ENCODE assay signal across 10 mouse cellular contexts in the genomic region with DNA sequence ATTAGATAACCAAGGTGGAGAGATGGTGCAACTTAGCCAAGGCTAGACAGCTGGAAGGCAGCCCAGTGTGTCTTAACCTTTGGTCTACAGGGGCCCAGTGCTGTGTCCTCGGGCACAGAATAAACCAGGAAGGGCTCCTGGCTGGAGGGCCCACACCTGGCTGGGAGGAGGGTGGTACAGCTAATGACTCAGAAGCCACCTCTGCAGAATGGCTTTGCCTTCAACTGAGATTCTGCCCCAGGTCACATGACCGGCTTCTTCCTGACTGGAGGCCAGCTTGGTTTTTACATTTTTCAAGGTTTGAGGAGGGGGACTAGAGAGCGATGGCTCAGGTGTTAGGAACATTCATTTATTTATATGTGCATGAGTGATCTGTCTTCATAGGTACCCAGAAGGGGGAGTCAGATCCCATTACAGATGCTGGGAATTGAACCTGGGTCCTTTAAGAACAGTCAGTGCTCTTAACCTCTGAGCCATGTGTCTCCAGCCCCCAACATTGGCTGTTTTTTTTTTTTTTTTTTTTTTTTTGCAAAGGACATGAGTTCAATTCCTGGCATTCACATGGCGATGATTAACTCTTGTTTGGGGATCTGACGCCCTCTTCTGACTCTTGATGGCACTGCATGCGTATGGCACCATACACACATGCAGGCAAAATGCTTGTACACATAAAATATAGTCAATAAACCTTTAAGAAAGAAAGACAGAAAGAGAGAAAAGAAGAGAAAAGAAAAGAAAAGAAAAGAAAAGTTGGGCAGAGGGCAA. TPM values are rescaled to one million over a fixed set of nuclear protein-coding genes. Genes with fewer than 3 reads are reported as not detected.
A peak's percentile ranks its signal among the peaks of the same experiment; 100 is the strongest.
DNase-seq lines count a peak whose midpoint lies in the region; ATAC-seq and TF ChIP-seq lines count a peak whose summit lies in the region.
"Had no signal": no experiment of that assay in that cellular context is flagged by ENCODE, and none has a peak within 500 bp of the region (broad histone marks: within the 10 kb centered on the region; RNA-seq: fewer than 3 reads in every experiment).

No protein-coding gene starts in this region.

- TF ChIP-seq CTCF in lung, postnatal 0 days (IDR thresholded peaks at IDR 0.05): peak; percentile 62
- peak; percentile 2 for TF ChIP-seq CTCF in ES-Bruce4 (IDR thresholded peaks at IDR 0.05; ENCODE audit: low read depth, low read length)

- H3K27ac ChIP-seq in lung, postnatal 0 days (ENCODE audit: low read length): no peak overlapping the region
- no peak overlapping the region for H3K27ac ChIP-seq in ES-Bruce4 (ENCODE audit: insufficient read depth, low read length)
- no peak overlapping the region for H3K27ac ChIP-seq in kidney, embryonic 14.5 days (ENCODE audit: low read depth, low read length)
- H3K27ac ChIP-seq: hindbrain, embryonic 12.5 days; neural tube, embryonic 13.5 days had no signal

- H3K27me3 ChIP-seq in lung, postnatal 0 days (replicated peaks; ENCODE audit: insufficient read depth, low read length): no peaks in the 10 kb centered on the region
- no peaks in the 10 kb centered on the region for H3K27me3 ChIP-seq in ES-Bruce4 (ENCODE audit: control insufficient read depth, insufficient read depth, low read length, poor library complexity, severe bottlenecking)
- no peaks in the 10 kb centered on the region for H3K27me3 ChIP-seq in kidney, embryonic 14.5 days (ENCODE audit: control insufficient read depth, insufficient read depth, low read length)
- H3K27me3 ChIP-seq: hindbrain, embryonic 12.5 days; neural tube, embryonic 13.5 days had no signal

- no peak for ATAC-seq in lung, postnatal 0 days
- ATAC-seq in kidney, embryonic 14.5 days (ENCODE audit: low FRiP score, low TSS enrichment): no peak

- peaks cover 9% of the 10 kb centered on the region; the same call in 1 of the 2 replicates for H3K4me1 ChIP-seq in lung, postnatal 0 days (ENCODE audit: insufficient read depth, low read depth, low read length)
- peaks cover 2% of the 10 kb centered on the region for H3K4me1 ChIP-seq in ES-Bruce4 (ENCODE audit: control insufficient read depth, insufficient read depth, low read length)
- no peaks in the 10 kb centered on the region for H3K4me1 ChIP-seq in kidney, embryonic 14.5 days (ENCODE audit: control insufficient read depth, insufficient read depth, low read length)
- H3K4me1 ChIP-seq: hindbrain, embryonic 12.5 days; neural tube, embryonic 13.5 days had no signal

- H3K4me3 ChIP-seq in lung, postnatal 0 days (ENCODE audit: low read depth, low read length): no peak overlapping the region
- no peak overlapping the region for H3K4me3 ChIP-seq in ES-Bruce4 (ENCODE audit: low read depth, low read length)
- H3K4me3 ChIP-seq in kidney, embryonic 14.5 days (ENCODE audit: low read length): no peak overlapping the region
- H3K4me3 ChIP-seq: hindbrain, embryonic 12.5 days; neural tube, embryonic 13.5 days had no signal

- TF ChIP-seq POLR2A in ES-Bruce4 (IDR thresholded peaks at IDR 0.05; ENCODE audit: insufficient read depth, low read length): no peak

- 78% methylated on average over 6 of the region's 6 CpGs for WGBS in lung, postnatal 0 days
- WGBS in kidney, embryonic 14.5 days: 89% methylated on average over 6 of the region's 6 CpGs

- H3K9me3 ChIP-seq in lung, postnatal 0 days (ENCODE audit: low read length): no peaks in the 10 kb centered on the region
- no peaks in the 10 kb centered on the region for H3K9me3 ChIP-seq in ES-Bruce4 (replicated peaks; ENCODE audit: control insufficient read depth, insufficient read depth, low read length, poor library complexity, severe bottlenecking)
- H3K9me3 ChIP-seq in kidney, embryonic 14.5 days (ENCODE audit: control insufficient read depth, low read length): no peaks in the 10 kb centered on the region
- H3K9me3 ChIP-seq: hindbrain, embryonic 12.5 days; neural tube, embryonic 13.5 days had no signal

- H3K9ac ChIP-seq in lung, postnatal 0 days (replicated peaks; ENCODE audit: low read depth): no peak overlapping the region
- H3K9ac ChIP-seq in ES-Bruce4 (ENCODE audit: low read depth, poor library complexity, severe bottlenecking): no peak overlapping the region
- no peak overlapping the region for H3K9ac ChIP-seq in kidney, embryonic 14.5 days (ENCODE audit: low read depth, low read length)
- H3K9ac ChIP-seq: hindbrain, embryonic 12.5 days had no signal

- H3K4me2 ChIP-seq in lung, postnatal 0 days (replicated peaks; ENCODE audit: low read depth, low read length): no peak overlapping the region
- H3K4me2 ChIP-seq in kidney, embryonic 14.5 days (replicated peaks; ENCODE audit: low read depth, low read length): no peak overlapping the region
- H3K4me2 ChIP-seq: hindbrain, embryonic 12.5 days; neural tube, embryonic 13.5 days had no signal

- no peak for DNase-seq in lung, postnatal 0 days (ENCODE audit: low spot score)
- no peak for DNase-seq in lung, adult 18-20 months
- peak; percentile 70 for DNase-seq in induced T-regulatory cell, adult 2 months (ENCODE audit: low read depth)
- DNase-seq in naive thymus-derived CD4-positive, alpha-beta T cell, adult 2 months (ENCODE audit: low read depth): peak; percentile 70
- DNase-seq in testis, postnatal 10 days (ENCODE audit: low spot score): no peak
- no peak for DNase-seq in embryo, embryonic 9.5 days (ENCODE audit: extremely low spot score)

- TF ChIP-seq EP300 in lung, postnatal 0 days (IDR thresholded peaks at IDR 0.05): no peak
- TF ChIP-seq EP300 in ES-Bruce4 (IDR thresholded peaks at IDR 0.05; ENCODE audit: insufficient read depth, low read depth, low read length): no peak

- no peaks in the 10 kb centered on the region for H3K36me3 ChIP-seq in lung, postnatal 0 days (ENCODE audit: insufficient read depth, low read length)
- no peaks in the 10 kb centered on the region for H3K36me3 ChIP-seq in ES-Bruce4 (ENCODE audit: control insufficient read depth, insufficient read depth, low read length, poor library complexity, severe bottlenecking)
- peaks cover 47% of the 10 kb centered on the region; the same call in 1 of the 2 replicates for H3K36me3 ChIP-seq in kidney, embryonic 14.5 days (ENCODE audit: control insufficient read depth, insufficient read depth, low read length)
- H3K36me3 ChIP-seq: neural tube, embryonic 13.5 days had no signal

RNA-seq across cellular contexts. Expression of gene E2f2, which starts 17.0 kb away (rescaled TPM):
- 17.8 and 19.1 TPM in 2 replicates for polyA plus RNA-seq in lung, postnatal 0 days (2015; fragmentation: Nextera tagmentation; extraction: Ambion mirVana)
- polyA plus RNA-seq in ES-Bruce4 (2011; ENCODE audit: insufficient read depth, insufficient read length, low read depth, missing spikeins): 3.1 and 6.3 TPM in 2 replicates
- polyA plus RNA-seq in kidney, embryonic 14.5 days (2014; fragmentation: Nextera tagmentation; extraction: Ambion mirVana): 5.7 and 6.0 TPM in 2 replicates

RNA-seq across cellular contexts. Expression of gene Asap3, which starts 17.0 kb away (rescaled TPM):
- polyA plus RNA-seq in lung, postnatal 0 days (2015; fragmentation: Nextera tagmentation; extraction: Ambion mirVana): 5.4 and 5.5 TPM in 2 replicates
- 7.2 and 9.3 TPM in 2 replicates for polyA plus RNA-seq in ES-Bruce4 (2011; ENCODE audit: insufficient read depth, insufficient read length, low read depth, missing spikeins)
- polyA plus RNA-seq in kidney, embryonic 14.5 days (2014; fragmentation: Nextera tagmentation; extraction: Ambion mirVana): 2.0 and 3.0 TPM in 2 replicates

RNA-seq across cellular contexts. Expression of gene Id3, which starts 45.9 kb away (rescaled TPM):
- polyA plus RNA-seq in lung, postnatal 0 days (2015; fragmentation: Nextera tagmentation; extraction: Ambion mirVana): 430 and 477 TPM in 2 replicates
- polyA plus RNA-seq in ES-Bruce4 (2011; ENCODE audit: insufficient read depth, insufficient read length, low read depth, missing spikeins): 9.6 and 11.0 TPM in 2 replicates
- 848 and 979 TPM in 2 replicates for polyA plus RNA-seq in kidney, embryonic 14.5 days (2014; fragmentation: Nextera tagmentation; extraction: Ambion mirVana)

RNA-seq across cellular contexts. Expression of gene Tcea3, which starts 58.4 kb away (rescaled TPM):
- polyA plus RNA-seq in lung, postnatal 0 days (2015; fragmentation: Nextera tagmentation; extraction: Ambion mirVana): 26.8 and 29.1 TPM in 2 replicates
- polyA plus RNA-seq in ES-Bruce4 (2011; ENCODE audit: insufficient read depth, insufficient read length, low read depth, missing spikeins): 57.1 and 57.8 TPM in 2 replicates
- 5.4 and 6.3 TPM in 2 replicates for polyA plus RNA-seq in kidney, embryonic 14.5 days (2014; fragmentation: Nextera tagmentation; extraction: Ambion mirVana)

Comparison
In these comparisons a context has a peak if more than half of its experiments do, and no peak if none do; other contexts are left out.
1. DNase-seq: peak in induced T-regulatory cell, adult 2 months (single experiment) and naive thymus-derived CD4-positive, alpha-beta T cell, adult 2 months (single experiment); none in lung, postnatal 0 days (single experiment), lung, adult 18-20 months (0 of 2), testis, postnatal 10 days (single experiment) and embryo, embryonic 9.5 days (single experiment).
2. RNA of gene Id3, which starts 45.9 kb away (polyA plus RNA-seq): 848 to 979 TPM in kidney, embryonic 14.5 days and 430 to 477 TPM in lung, postnatal 0 days; 9.6 to 11.0 TPM in ES-Bruce4; every median in the first group is over 10 times any median in the second.